Mouse (Mus musculus) thymus, adult 2 months (tissue): ENCODE results near the gene Adam33.
"Not testable (repeated sequence)": the region's sequence is repeated elsewhere in the genome, so short reads cannot be mapped to it uniquely, and the experiment has no call there.

Experiments used
- CTCF ChIP-seq: fragments of 200-500 bp; IDR thresholded peaks from 2 replicates; pipeline ENCODE4 v1.5.1; 2012; ENCODE audit warnings: mild to moderate bottlenecking, control low read depth, low read length, moderate library complexity, borderline replicate concordance; ENCODE audit not compliant: control insufficient read depth, poor library complexity, insufficient read depth; ENCODE audit errors: extremely low read depth
- POLR2A ChIP-seq: fragments of 200-500 bp; IDR thresholded peaks from 2 replicates; pipeline ENCODE4 v1.6.1; 2012; ENCODE audit warnings: mild to moderate bottlenecking, low read length, control low read depth, moderate library complexity; ENCODE audit not compliant: control insufficient read depth, poor library complexity, insufficient read depth; ENCODE audit errors: extremely low read depth

DNA sequence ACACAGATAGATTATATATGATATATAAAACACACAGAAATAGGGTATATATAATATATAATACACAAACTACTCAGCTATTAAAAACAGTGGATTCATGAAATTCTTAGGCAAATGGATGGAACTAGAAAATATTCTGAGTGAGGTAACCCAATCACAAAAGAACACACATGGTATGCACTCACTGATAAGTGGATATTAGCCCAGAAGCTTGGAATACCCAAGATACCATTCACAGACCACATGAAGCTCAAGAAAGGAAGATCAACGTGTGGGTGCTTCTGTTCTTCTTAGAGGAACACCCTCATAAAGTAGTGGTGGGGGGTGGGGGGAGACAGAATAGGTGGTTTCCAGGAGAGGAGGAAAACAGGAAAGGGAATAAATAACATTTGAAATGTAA lies 32.2 kb downstream of the Adam33 start:
- not testable (repeated sequence) for TF ChIP-seq CTCF, POLR2A
